Mouse (Mus musculus): ENCODE data around the gene Slc19a2.

GRCm38 (mm10) chr1:164279332-164279731 lies 30.5 kb downstream of the Slc19a2 start:
- TF ChIP-seq CTCF (IDR thresholded peaks at IDR 0.05; ENCODE audit: extremely low read depth, insufficient read depth, low read length) = no peak
- no peak for TF ChIP-seq POLR2A (IDR thresholded peaks at IDR 0.05; ENCODE audit: extremely low read depth, insufficient read depth, low read length)
